Mouse (Mus musculus) kidney, postnatal 25 days (tissue): ENCODE measurements around the gene Ugt1a6a.

ENCODE experiments used
- DNase-seq, 2 experiments: peaks; one replicate each; pipeline ENCODE4 v3.0.0; 2021; ENCODE audit warnings: mixed read lengths in 2 of 2

Gene Ugt1a6a

DNA sequence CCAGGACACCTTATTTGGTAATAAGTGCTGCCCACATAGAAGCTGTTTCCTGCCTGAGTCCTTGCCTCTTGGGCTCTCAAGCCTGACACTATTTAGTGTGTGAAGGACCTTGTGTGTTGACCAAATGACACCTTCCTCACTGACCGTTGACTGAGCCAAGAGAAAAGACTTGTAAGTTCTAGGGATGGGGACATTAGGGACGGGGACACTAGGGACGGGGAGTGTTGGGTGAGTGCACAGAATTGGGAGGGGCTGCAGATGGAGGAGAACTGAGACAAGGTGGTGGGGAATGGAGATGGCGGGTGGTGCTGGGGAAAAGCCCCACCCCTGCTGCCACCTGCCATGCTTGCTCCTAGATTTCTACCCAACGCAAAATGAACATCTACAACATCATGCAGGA lies 95.4 kb downstream of the Ugt1a6a start:
- DNase-seq, result peak in 1 of 2 experiments; percentile 59

DNA sequence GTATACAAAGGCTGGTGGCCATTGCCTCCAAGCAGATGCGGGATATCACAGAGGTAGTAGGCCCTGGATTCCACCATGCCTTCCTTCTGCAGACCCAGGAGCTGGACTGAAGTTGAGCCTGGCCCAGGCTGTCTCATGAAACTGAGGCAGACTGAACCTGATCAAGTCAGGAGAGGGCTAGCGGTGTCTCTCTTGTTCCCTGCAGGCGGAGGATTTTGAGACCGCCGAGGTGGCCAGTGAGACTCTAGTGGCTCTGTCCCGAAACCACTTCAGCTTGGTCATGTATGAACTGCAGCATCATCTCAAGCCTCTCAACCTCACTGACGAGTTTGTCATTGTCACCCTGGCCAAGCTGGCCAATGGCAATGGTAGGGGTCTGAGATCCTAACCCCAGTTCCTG lies 95.8 kb downstream of the Ugt1a6a start:
- DNase-seq, result peak in 1 of 2 experiments; percentile 49

DNA sequence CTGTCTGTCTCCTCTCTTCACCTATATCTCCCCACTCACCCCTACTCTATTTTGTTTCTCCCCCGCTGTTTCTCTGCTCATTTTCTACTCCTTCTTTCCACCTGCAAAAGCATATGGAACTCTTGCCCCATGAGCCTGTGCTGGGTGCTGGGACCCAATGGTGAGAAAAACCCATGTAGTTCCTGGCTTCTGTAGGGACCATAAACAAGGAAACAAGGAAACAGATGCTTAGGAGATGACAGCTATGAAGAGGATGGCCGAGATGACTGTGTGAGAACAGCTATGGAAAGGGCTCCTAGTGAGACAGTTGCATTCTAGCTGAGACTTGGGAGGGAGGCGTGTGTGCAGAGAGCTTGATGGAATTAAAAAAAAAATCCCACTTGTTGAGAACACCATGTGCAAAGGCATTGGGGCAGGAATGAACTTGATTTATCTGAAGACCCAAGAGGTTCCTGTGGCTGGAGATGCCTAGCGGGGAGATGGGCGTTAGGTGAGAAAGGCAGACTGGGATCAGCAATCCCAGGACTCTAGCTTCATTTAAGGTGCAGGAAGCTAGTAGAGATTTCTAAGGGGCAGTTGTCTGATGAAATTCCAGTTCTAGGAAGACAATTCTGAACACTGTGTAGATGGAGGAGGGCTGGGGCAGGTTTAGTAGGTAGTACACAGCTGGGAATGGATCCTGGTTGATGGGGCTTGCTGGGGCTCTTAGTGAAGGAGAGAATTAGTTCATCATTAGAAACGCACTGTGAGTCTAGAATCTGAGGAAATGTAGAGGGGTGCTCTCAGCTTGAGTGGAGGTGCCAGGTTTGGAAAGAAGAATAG lies 96.6 kb downstream of the Ugt1a6a start:
- peak in 1 of 2 experiments; percentile 36 for DNase-seq

GRCm38 (mm10) chr1:88231803-88232499 lies 97.3 kb downstream of the Ugt1a6a start:
- peak in 1 of 2 experiments; percentile 53 for DNase-seq

DNA sequence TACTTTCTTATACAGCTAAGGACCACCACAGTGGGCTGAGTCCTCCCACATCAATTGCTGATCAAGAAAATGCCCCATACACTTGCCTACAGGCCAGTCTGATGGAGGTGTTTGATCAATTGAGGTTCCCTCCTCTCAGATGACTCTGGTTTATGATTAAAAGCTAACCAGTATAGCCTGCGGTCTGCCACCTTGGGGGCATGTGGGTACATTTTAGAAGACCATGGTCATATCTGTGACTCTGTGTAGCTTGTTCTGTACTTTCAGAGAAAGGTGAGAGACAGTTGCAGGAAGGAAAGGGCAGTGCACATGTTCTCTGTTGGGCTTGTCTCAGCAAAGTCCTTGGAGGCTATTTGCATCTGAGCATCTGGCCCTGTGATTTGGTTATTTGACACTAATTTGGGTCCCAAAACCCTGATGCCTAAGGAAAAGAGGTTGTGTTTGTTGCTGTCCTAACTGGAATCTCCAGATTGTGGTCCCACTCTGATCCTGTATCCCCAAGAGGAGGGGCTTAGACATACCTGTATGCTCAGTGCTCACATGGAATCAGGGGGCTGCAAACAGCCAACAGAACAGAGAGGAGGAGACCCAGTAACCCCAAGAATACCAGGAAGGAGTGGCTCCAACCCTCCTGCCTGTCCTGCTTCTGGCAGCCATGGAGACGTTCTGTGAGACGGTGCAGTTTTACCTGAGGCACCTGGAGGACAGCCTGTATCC lies 98.2 kb downstream of the Ugt1a6a start:
- DNase-seq, result peak in 1 of 2 experiments; percentile 34

GRCm38 (mm10) chr1:88233421-88234247 lies 99.0 kb downstream of the Ugt1a6a start:
- peak in 1 of 2 experiments; percentile 65 for DNase-seq

GRCm38 (mm10) chr1:88234248-88234610 lies 99.6 kb downstream of the Ugt1a6a start:
- peak in 1 of 2 experiments; percentile 31 for DNase-seq

DNA sequence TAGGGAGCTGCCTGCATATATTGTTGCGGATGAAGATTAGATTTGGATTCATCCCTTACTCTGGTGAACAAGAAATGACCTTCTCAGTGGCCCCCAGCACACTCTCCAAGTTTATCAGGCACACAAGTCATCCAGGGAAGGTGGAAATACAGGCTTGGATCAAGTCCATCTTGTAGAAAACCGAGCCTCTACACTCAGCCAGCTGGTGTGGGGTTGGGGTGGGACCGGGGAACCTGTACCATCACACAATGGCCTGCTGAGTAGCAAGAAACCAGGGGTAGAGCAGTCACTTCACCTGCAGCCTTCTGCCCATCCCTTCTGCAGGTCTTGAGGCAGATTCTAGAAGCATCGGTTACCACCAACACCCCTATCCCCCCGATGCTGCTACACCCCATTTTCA lies 100.0 kb downstream of the Ugt1a6a start:
- no peak for DNase-seq

DNA sequence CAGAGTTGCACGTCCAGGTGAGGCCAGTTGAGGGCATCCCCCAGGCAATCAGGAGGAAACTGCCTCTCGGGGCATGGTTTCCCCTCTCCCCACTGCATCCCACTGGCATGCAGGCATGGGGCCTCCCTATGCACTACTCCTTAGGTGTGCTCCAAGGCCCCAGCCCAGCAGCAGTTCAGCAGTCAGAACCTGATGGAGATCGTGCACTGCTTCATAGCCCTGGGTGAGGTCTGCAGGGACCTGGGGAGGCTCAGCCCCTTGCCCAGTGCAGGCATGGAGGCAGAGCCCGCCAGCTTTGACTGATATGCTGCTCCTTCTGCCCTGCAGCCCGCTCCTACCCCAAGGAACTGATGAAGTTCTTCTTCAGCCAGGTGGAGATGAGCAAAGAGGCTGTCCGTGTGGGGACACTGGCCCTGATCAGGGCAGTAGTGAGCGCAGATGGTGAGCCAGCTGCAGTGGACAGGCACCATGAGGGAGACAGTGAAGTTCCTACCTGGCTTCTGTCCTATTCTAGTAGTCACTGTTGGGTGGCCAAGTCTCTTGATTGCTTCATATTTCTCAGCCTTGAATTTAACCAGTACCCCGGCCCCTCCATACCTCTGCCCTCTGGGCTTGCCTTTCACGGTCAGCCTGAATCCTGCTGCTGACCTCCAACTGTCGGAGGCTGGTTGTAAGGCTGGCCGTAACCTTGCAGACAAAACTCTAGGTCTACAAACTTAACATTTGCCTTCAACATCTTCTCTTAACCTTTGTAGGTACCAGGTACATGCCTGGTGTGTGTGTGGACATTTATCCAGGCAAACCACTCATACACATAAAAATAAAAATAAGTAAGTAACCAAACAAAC lies 100.7 kb downstream of the Ugt1a6a start:
- peak in 1 of 2 experiments; percentile 54 for DNase-seq

- DNase-seq, result peak in 1 of 2 experiments; percentile 70
Measured at GRCm38 (mm10) chr1:88235894-88236415, 101.3 kb downstream of the Ugt1a6a start.

DNA sequence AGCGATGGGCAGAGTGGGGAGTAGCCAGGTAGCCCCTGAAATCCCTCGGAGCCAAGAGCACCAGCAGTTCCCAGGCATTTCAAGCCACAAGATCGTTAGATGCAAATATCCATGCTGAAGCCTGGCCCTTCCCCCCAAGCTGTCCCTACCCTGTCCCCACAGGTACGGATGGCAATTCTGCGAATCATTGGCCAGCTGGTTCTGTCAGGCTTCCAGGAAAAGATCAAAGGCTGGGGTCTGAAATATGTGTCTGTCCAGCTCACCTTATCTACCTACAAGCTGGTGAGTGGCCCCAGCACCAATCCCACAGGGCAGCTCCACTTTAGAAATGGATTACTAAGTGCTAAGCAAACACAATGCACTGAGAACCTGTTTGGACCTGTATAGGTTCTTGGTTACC lies 102.7 kb downstream of the Ugt1a6a start:
- DNase-seq, result peak in 1 of 2 experiments; percentile 57

DNA sequence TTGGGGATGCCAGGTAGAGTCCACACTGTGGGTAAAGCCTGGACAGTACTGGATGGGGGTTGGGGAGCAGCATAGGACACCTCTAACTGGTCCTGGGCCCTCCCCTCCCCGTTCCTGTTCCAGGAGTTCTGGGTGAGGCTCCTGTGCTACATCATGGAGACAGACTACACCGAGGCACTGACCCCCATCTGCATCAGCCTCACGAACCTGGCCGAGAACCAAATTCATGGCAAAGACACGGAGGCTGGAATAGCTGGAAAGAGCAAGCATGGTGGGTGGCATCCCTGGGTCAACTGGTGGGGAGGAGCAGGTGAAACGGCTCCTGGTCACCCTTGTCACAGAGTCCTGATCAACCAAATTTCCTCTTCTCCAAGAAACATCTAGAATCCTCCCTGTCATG lies 104.2 kb downstream of the Ugt1a6a start:
- peak in 1 of 2 experiments; percentile 60 for DNase-seq

DNA sequence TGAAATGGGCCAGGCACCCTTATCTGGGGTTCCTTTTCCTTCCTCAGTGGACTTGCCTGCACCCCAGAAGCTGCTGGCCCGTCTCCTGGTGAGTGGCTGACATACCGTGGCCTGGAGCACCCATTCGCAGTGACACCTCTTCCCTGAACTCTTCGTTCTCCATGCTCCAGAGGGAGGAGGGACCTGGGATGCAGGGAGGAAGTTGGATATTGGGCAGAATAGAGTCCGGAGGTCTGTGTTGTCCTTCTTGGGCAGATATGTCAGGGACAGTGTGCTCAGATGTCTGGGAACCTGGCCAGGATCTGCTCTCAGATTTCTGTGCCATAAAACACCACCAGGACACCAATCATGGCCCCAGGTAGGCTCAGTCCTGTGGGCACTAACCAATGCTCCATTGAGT lies 105.5 kb downstream of the Ugt1a6a start:
- DNase-seq, result peak in 1 of 2 experiments; percentile 64

DNA sequence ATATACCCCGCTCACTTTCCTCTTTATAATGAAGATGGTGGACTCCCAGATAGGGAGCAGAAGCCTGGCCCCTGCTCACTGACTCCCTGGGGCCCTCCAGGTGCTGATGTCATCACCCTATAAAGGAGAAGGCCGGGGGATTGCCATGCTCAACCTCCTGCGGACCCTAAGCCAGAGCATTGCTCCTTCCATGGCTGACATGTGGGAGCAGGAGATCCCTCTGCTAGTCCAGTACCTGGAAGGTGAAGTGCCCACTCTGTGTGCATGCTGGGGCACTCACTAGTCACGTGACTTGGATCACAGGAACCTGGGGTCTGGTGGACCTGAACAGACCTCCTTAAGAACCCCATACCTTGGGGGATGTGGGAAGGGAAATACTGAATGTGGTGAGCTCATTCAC lies 106.0 kb downstream of the Ugt1a6a start:
- peak in 1 of 2 experiments; percentile 59 for DNase-seq

DNA sequence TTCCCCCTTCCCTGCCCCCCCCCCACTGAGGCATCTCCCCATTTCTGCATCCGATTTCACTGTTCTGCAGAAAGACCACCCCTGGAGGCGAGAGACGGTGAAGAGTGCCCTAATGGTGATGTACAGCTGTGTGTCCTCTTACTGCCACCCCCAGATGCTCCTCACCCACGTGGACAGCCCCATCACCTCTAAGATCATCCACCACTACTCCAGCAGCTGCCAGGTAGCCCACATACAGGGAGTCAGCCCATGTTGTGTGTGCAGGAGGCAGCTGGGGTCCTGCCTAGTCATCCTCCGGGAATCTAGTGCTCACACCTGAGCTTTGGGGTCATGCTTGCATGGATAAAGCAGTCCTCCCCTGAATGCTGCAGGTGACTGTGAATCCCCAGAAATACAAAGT lies 109.3 kb downstream of the Ugt1a6a start:
- DNase-seq, result peak in 1 of 2 experiments; percentile 51

GRCm38 (mm10) chr1:88245881-88246280 lies 111.3 kb downstream of the Ugt1a6a start:
- peak in 1 of 2 experiments; percentile 59 for DNase-seq

DNA sequence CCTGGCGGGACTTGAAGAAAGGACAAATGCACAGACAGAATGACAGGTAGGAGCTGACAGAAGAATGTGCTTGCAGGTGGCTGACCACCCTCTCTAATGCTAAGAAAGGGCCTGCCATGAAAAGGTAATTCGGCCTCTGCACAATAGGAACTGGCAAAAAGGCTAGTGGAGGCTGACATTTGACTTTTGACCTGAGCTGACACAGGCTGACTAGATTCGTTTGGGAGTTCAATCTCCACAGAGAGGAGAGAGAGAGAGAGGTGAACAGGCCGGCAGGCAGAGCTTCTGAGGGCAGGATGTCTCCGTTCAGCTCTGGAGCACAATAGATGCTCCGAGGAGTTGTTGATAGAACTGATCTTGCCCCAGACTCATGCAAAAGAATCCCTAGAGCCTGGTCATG lies 111.8 kb downstream of the Ugt1a6a start:
- DNase-seq, result no peak

DNA sequence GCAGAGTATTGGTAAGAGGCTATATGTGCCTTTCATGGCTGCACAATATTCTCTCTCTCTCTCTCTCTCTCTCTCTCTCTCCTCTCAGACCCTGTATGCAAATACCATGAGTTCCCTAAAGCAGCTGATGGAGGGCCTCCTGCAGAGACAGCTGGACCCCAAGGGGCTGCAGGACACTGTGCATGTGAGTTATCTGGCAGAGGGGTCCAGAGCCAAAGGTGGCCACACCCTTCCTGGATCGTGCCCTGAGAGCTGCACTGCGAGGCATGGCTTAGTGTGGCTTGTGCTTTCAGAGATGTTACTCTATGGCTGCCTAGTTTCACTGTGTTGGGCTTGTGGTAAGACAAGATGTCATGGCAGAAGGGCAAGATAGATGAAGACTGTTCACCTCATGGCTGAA lies 113.1 kb downstream of the Ugt1a6a start:
- no peak for DNase-seq

DNA sequence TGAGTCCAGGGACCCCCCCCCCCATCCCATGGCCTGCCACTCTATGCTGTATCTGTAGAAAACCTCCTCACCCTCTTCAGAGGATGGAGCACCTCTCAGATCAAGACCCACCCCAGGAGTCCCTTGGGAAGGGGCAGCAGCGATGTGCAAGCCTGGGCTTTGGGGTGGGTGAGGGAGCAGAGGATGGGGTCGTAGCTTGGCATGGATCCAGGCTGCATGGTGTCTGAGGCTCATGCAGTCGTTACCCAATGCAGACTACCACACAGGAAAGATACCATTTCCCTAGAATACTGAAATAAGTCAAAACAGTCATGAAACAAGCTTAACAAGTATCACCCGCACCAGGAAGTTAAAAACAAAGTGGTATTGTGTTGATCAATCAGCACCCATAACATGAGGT lies 114.0 kb downstream of the Ugt1a6a start:
- no peak for DNase-seq

- DNase-seq, result no peak
Measured at GRCm38 (mm10) chr1:88249596-88249995, 115.0 kb downstream of the Ugt1a6a start.

GRCm38 (mm10) chr1:88250023-88250422 lies 115.4 kb downstream of the Ugt1a6a start:
- DNase-seq, result no peak
